8 mouse cellular contexts compared by ENCODE assay signal in genomic region chr14:31669642-31670490, GRCm38 (mm10). TPM values are rescaled to one million over a fixed set of nuclear protein-coding genes. Genes with fewer than 3 reads are reported as not detected.
DNase-seq lines count a peak whose midpoint lies in the region; ATAC-seq lines count a peak whose summit lies in the region.

No protein-coding gene starts in this region.

- H3K4me1 ChIP-seq in limb, embryonic 12.5 days (replicated peaks) = peaks cover 17% of the 10 kb centered on the region
- peaks cover 18% of the 10 kb centered on the region for H3K4me1 ChIP-seq in midbrain, embryonic 12.5 days

- intact Hi-C loops in heart, postnatal 10 days (cut with DNase I) = no loop called here

- H3K36me3 ChIP-seq in limb, embryonic 12.5 days = peaks cover 22% of the 10 kb centered on the region
- peaks cover 9% of the 10 kb centered on the region for H3K36me3 ChIP-seq in midbrain, embryonic 12.5 days

- no peak overlapping the region for H3K4me3 ChIP-seq in limb, embryonic 12.5 days (replicated peaks)
- no peak overlapping the region for H3K4me3 ChIP-seq in midbrain, embryonic 12.5 days

- no peak overlapping the region for H3K4me2 ChIP-seq in limb, embryonic 12.5 days
- no peak overlapping the region for H3K4me2 ChIP-seq in midbrain, embryonic 12.5 days (replicated peaks)

- no peak for ATAC-seq in limb, embryonic 12.5 days (ENCODE audit: insufficient number of reproducible peaks, insufficient read depth, low FRiP score, low TSS enrichment, low read depth)
- peak; percentile 63 for ATAC-seq in midbrain, embryonic 12.5 days (ENCODE audit: low FRiP score, low read depth)

- H3K9ac ChIP-seq in limb, embryonic 12.5 days (replicated peaks) = no peak overlapping the region
- no peak overlapping the region for H3K9ac ChIP-seq in midbrain, embryonic 12.5 days (replicated peaks)

- peak overlapping the region; percentile 12 for H3K27ac ChIP-seq in limb, embryonic 12.5 days
- peak overlapping the region; percentile 64 for H3K27ac ChIP-seq in midbrain, embryonic 12.5 days (replicated peaks)

- H3K9me3 ChIP-seq in limb, embryonic 12.5 days = no peaks in the 10 kb centered on the region
- H3K9me3 ChIP-seq in midbrain, embryonic 12.5 days = no peaks in the 10 kb centered on the region

- 75% methylated on average over 15 of the region's 15 CpGs for WGBS in limb, embryonic 12.5 days
- 73% methylated on average over 15 of the region's 15 CpGs for WGBS in midbrain, embryonic 12.5 days

- no peaks in the 10 kb centered on the region for H3K27me3 ChIP-seq in limb, embryonic 12.5 days
- no peaks in the 10 kb centered on the region for H3K27me3 ChIP-seq in midbrain, embryonic 12.5 days

- peak; percentile 35 for DNase-seq in kidney, adult 11 months
- no peak for DNase-seq in kidney, adult 18-20 months
- peak; percentile 27 for DNase-seq in embryo, embryonic 9.5 days (ENCODE audit: extremely low spot score)
- DNase-seq in heart, postnatal 10 days = peak; percentile 77 to 78
- peak; percentile 73 for DNase-seq in thymus, postnatal 0 days (ENCODE audit: low spot score)
- no peak for DNase-seq in cerebellum, adult 11 months

RNA-seq across cellular contexts. Expression of gene Hacl1, which starts 28.8 kb away (rescaled TPM):
- total RNA-seq in heart, postnatal 10 days (2021) = 10 to 100 TPM; 13.5 to 13.9 TPM
- polyA plus RNA-seq in limb, embryonic 12.5 days (2016; fragmentation: Nextera tagmentation; extraction: Ambion mirVana) = 10.6 and 13.3 TPM in 2 replicates
- 8.7 and 12.7 TPM in 2 replicates for polyA plus RNA-seq in midbrain, embryonic 12.5 days (2016; fragmentation: Nextera tagmentation; extraction: Ambion mirVana)
- polyA plus RNA-seq in thymus, postnatal 0 days (2015; fragmentation: Nextera tagmentation; extraction: Ambion mirVana) = 19.6 and 31.3 TPM in 2 replicates

RNA-seq across cellular contexts. Expression of gene Btd, which starts 29.0 kb away (rescaled TPM):
- 10 to 100 TPM; 14.5 to 15.0 TPM for total RNA-seq in heart, postnatal 10 days (2021)
- 23.2 and 25.5 TPM in 2 replicates for polyA plus RNA-seq in limb, embryonic 12.5 days (2016; fragmentation: Nextera tagmentation; extraction: Ambion mirVana)
- polyA plus RNA-seq in midbrain, embryonic 12.5 days (2016; fragmentation: Nextera tagmentation; extraction: Ambion mirVana) = 13.7 and 15.7 TPM in 2 replicates
- polyA plus RNA-seq in thymus, postnatal 0 days (2015; fragmentation: Nextera tagmentation; extraction: Ambion mirVana) = 21.2 and 23.2 TPM in 2 replicates

RNA-seq across cellular contexts. Expression of gene Gm49387, which starts 29.2 kb away (rescaled TPM):
- 1 to 10 TPM in 1 of 2 experiments, not detected in 1; 1.1 TPM for total RNA-seq in heart, postnatal 10 days (2021)
- 2.0 TPM in 1 of 2 replicates, not detected in the other for polyA plus RNA-seq in limb, embryonic 12.5 days (2016; fragmentation: Nextera tagmentation; extraction: Ambion mirVana)
- 0.79 TPM in 1 of 2 replicates, not detected in the other for polyA plus RNA-seq in midbrain, embryonic 12.5 days (2016; fragmentation: Nextera tagmentation; extraction: Ambion mirVana)
- 2.6 and 3.2 TPM in 2 replicates for polyA plus RNA-seq in thymus, postnatal 0 days (2015; fragmentation: Nextera tagmentation; extraction: Ambion mirVana)

Comparison
In these comparisons a context has a peak if more than half of its experiments do, and no peak if none do; other contexts are left out.
1. DNase-seq: peak in kidney, adult 11 months (single experiment), embryo, embryonic 9.5 days (single experiment), heart, postnatal 10 days (2 of 2) and thymus, postnatal 0 days (single experiment); none in kidney, adult 18-20 months (single experiment) and cerebellum, adult 11 months (single experiment).